Mouse (Mus musculus) retina, postnatal 1 day (tissue): Measurements from ENCODE around the gene Aqr.

Source experiments
- DNase-seq: peaks from one replicate; pipeline ENCODE4 v3.0.0-alpha.2; 2012

The Aqr gene

GRCm38 (mm10) chr2:114059608-114060007, 127.2 kb downstream of the Aqr start:
- DNase-seq = no peak

GRCm38 (mm10) chr2:114058226-114058796, 128.5 kb downstream of the Aqr start:
- no peak for DNase-seq

GRCm38 (mm10) chr2:114057303-114057853, 129.4 kb downstream of the Aqr start:
- peak; percentile 78 for DNase-seq

- DNase-seq = no peak
Observed at GRCm38 (mm10) chr2:114054129-114054528, 132.7 kb downstream of the Aqr start.

- peak; percentile 57 for DNase-seq
Observed at GRCm38 (mm10) chr2:114052696-114053598, 133.9 kb downstream of the Aqr start, which contains the start of gene Actc1. Gene Actc1, minus strand, starts transcription at chr2:114053548.

GRCm38 (mm10) chr2:114051871-114052241, 135.0 kb downstream of the Aqr start:
- DNase-seq = no peak
